Mouse (Mus musculus) kidney, embryonic 15.5 days (tissue): ENCODE results near the gene Gclc. TPM values are rescaled to one million over a fixed set of nuclear protein-coding genes. Genes with fewer than 3 reads are reported as not detected.

Experiments
- ATAC-seq: fragments of 200-750 bp; cut with Nextera tagmentation; replicated peaks from 2 replicates; pipeline ENCODE4 v1.8.0; 2017; ENCODE audit warnings: moderate TSS enrichment; ENCODE audit not compliant: low FRiP score
- H3K27ac ChIP-seq: fragments of 300-500 bp; sonication (generic); 2 replicates; pipeline ENCODE4 v1.5.1; 2015; ENCODE audit warnings: mild to moderate bottlenecking, inconsistent platforms
- H3K27me3 ChIP-seq: fragments of 300-500 bp; sonication (generic); 2 replicates; pipeline ENCODE4 v1.6.1; 2015; ENCODE audit warnings: inconsistent platforms
- H3K36me3 ChIP-seq: fragments of 300-500 bp; sonication (generic); 2 replicates; pipeline ENCODE4 v1.6.1; 2015; ENCODE audit warnings: inconsistent platforms
- H3K4me1 ChIP-seq: fragments of 300-500 bp; sonication (generic); 2 replicates; pipeline ENCODE4 v1.6.1; 2015; ENCODE audit warnings: inconsistent platforms
- H3K4me2 ChIP-seq: fragments of 300-500 bp; sonication (generic); 2 replicates; pipeline ENCODE4 v1.6.1; 2015; ENCODE audit warnings: moderate library complexity, mild to moderate bottlenecking, inconsistent platforms
- H3K4me3 ChIP-seq: fragments of 300-500 bp; sonication (generic); replicated peaks from 2 replicates; pipeline ENCODE4 v1.5.1; 2015; ENCODE audit warnings: mild to moderate bottlenecking, inconsistent platforms
- H3K9ac ChIP-seq: fragments of 300-500 bp; sonication (generic); 2 replicates; pipeline ENCODE4 v1.6.1; 2015; ENCODE audit warnings: mild to moderate bottlenecking, inconsistent platforms
- H3K9me3 ChIP-seq: fragments of 300-500 bp; sonication (generic); replicated peaks from 2 replicates; pipeline ENCODE4 v1.6.1; 2016; ENCODE audit warnings: inconsistent platforms
- WGBS: fragments of 180-500 bp; shearing (Covaris S2); methylation state at CpG from one replicate; pipeline ENCODE4 v1.1.7; 2015; ENCODE audit warnings: mixed read lengths; 5-methylcytosine and 5-hydroxymethylcytosine counted together
- polyA plus RNA-seq: library from polyadenylated mRNA; unstranded; fragments of >200 nt; fragmentation: Nextera tagmentation; extraction: Ambion mirVana; gene quantifications from 2 replicates; pipeline ENCODE4 v1.2.1, GENCODE M21; 2015

Gene Gclc
- 24.0 and 24.2 TPM in 2 replicates for polyA plus RNA-seq

GRCm38 (mm10) chr9:77753853-77754727 lies at the start of gene Gclc:
Gene Gclc (plus strand): TSS chr9:77754535.
- H3K4me3 ChIP-seq, result peak within 1 kb of the TSS; percentile 89
- H3K9me3 ChIP-seq, result no peaks in the 10 kb centered on the region
- WGBS, result 8% methylated on average over 52 of the region's 54 CpGs
- peaks cover 37% of the 10 kb centered on the region for H3K4me1 ChIP-seq
- H3K27ac ChIP-seq, result peak within 1 kb of the TSS; percentile 90
- H3K27me3 ChIP-seq, result no peaks in the 10 kb centered on the region
- H3K9ac ChIP-seq, result peak within 1 kb of the TSS; percentile 84
- peak within 1 kb of the TSS; percentile 78 for H3K4me2 ChIP-seq
- no peaks in the 10 kb centered on the region for H3K36me3 ChIP-seq
- ATAC-seq, result peak; percentile 83

- no peak overlapping the region for H3K27ac ChIP-seq
- H3K4me1 ChIP-seq, result no peaks in the 10 kb centered on the region
- 86% methylated on average over 6 of the region's 6 CpGs for WGBS
- no peaks in the 10 kb centered on the region for H3K36me3 ChIP-seq
- H3K9ac ChIP-seq, result no peak overlapping the region
- no peaks in the 10 kb centered on the region for H3K27me3 ChIP-seq
- no peak overlapping the region for H3K4me2 ChIP-seq
- no peak for ATAC-seq
- no peak overlapping the region for H3K4me3 ChIP-seq
- H3K9me3 ChIP-seq, result no peaks in the 10 kb centered on the region
Measured at GRCm38 (mm10) chr9:77706515-77706914, 47.8 kb upstream of the Gclc start.

- Histone ChIP-seq H3K27ac (no peak overlapping the region), H3K4me2 (no peak overlapping the region), H3K27me3 (no peaks in the 10 kb centered on the region), H3K9ac (no peak overlapping the region), H3K4me3 (no peak overlapping the region), H3K9me3 (no peaks in the 10 kb centered on the region), H3K4me1 (no peaks in the 10 kb centered on the region), H3K36me3 (no peaks in the 10 kb centered on the region)
- 82% methylated on average over 9 of the region's 9 CpGs for whole genome bisulfite sequencing
- ATAC-seq, result no peak
Measured at GRCm38 (mm10) chr9:77707433-77708139, 46.7 kb upstream of the Gclc start.

- Histone ChIP-seq H3K9me3 (no peaks in the 10 kb centered on the region), H3K36me3 (no peaks in the 10 kb centered on the region), H3K27me3 (no peaks in the 10 kb centered on the region), H3K4me2 (no peak overlapping the region), H3K4me1 (no peaks in the 10 kb centered on the region), H3K4me3 (no peak overlapping the region), H3K27ac (no peak overlapping the region), H3K9ac (no peak overlapping the region)
- WGBS, result 72% methylated on average over 5 of the region's 5 CpGs
- ATAC-seq, result no peak
Measured at GRCm38 (mm10) chr9:77708950-77709349, 45.4 kb upstream of the Gclc start.

GRCm38 (mm10) chr9:77711021-77711569 lies 43.2 kb upstream of the Gclc start:
- H3K9ac ChIP-seq, result no peak overlapping the region
- no peak overlapping the region for H3K27ac ChIP-seq
- no peaks in the 10 kb centered on the region for H3K27me3 ChIP-seq
- no peaks in the 10 kb centered on the region for H3K9me3 ChIP-seq
- H3K4me2 ChIP-seq, result no peak overlapping the region
- ATAC-seq, result no peak
- 91% methylated on average over 5 of the region's 5 CpGs for WGBS
- no peak overlapping the region for H3K4me3 ChIP-seq
- H3K36me3 ChIP-seq, result no peaks in the 10 kb centered on the region
- no peaks in the 10 kb centered on the region for H3K4me1 ChIP-seq

- H3K36me3 ChIP-seq, result no peaks in the 10 kb centered on the region
- H3K4me1 ChIP-seq, result no peaks in the 10 kb centered on the region
- H3K4me2 ChIP-seq, result no peak overlapping the region
- ATAC-seq, result no peak
- H3K9me3 ChIP-seq, result no peaks in the 10 kb centered on the region
- H3K27ac ChIP-seq, result no peak overlapping the region
- no peak overlapping the region for H3K9ac ChIP-seq
- WGBS, result 20% methylated on average over 3 of the region's 3 CpGs
- H3K4me3 ChIP-seq, result no peak overlapping the region
- no peaks in the 10 kb centered on the region for H3K27me3 ChIP-seq
Measured at GRCm38 (mm10) chr9:77712816-77713215, 41.5 kb upstream of the Gclc start.

GRCm38 (mm10) chr9:77713301-77713700 lies 41.0 kb upstream of the Gclc start:
- ATAC-seq, result no peak
- no peaks in the 10 kb centered on the region for H3K4me1 ChIP-seq
- 76% methylated on average over 5 of the region's 5 CpGs for WGBS
- H3K27ac ChIP-seq, result no peak overlapping the region
- no peaks in the 10 kb centered on the region for H3K36me3 ChIP-seq
- H3K4me3 ChIP-seq, result no peak overlapping the region
- no peaks in the 10 kb centered on the region for H3K27me3 ChIP-seq
- no peak overlapping the region for H3K9ac ChIP-seq
- no peak overlapping the region for H3K4me2 ChIP-seq
- no peaks in the 10 kb centered on the region for H3K9me3 ChIP-seq

GRCm38 (mm10) chr9:77715262-77715661 lies 39.1 kb upstream of the Gclc start:
- WGBS, result 83% methylated on average over 2 of the region's 2 CpGs
- no peak overlapping the region for H3K27ac ChIP-seq
- no peak for ATAC-seq

GRCm38 (mm10) chr9:77716009-77716408 lies 38.3 kb upstream of the Gclc start:
- no peaks in the 10 kb centered on the region for H3K27me3 ChIP-seq
- H3K4me1 ChIP-seq, result no peaks in the 10 kb centered on the region
- no peak for ATAC-seq
- H3K27ac ChIP-seq, result no peak overlapping the region
- H3K9ac ChIP-seq, result no peak overlapping the region
- no peaks in the 10 kb centered on the region for H3K36me3 ChIP-seq
- no peaks in the 10 kb centered on the region for H3K9me3 ChIP-seq
- WGBS, result 88% methylated on average over 1 of the region's 1 CpGs
- H3K4me3 ChIP-seq, result no peak overlapping the region
- H3K4me2 ChIP-seq, result no peak overlapping the region

More at GRCm38 (mm10) chr9:77715262-77715661, 39.1 kb upstream of the Gclc start:
- H3K4me3 ChIP-seq, result no peak overlapping the region
- no peaks in the 10 kb centered on the region for H3K4me1 ChIP-seq
- H3K4me2 ChIP-seq, result no peak overlapping the region
- no peaks in the 10 kb centered on the region for H3K27me3 ChIP-seq
- no peak overlapping the region for H3K9ac ChIP-seq
- no peaks in the 10 kb centered on the region for H3K36me3 ChIP-seq
- no peaks in the 10 kb centered on the region for H3K9me3 ChIP-seq

- no peaks in the 10 kb centered on the region for H3K9me3 ChIP-seq
- 45% methylated on average over 5 of the region's 5 CpGs for WGBS
- no peak overlapping the region for H3K4me2 ChIP-seq
- no peaks in the 10 kb centered on the region for H3K4me1 ChIP-seq
- peak overlapping the region; percentile 29 for H3K27ac ChIP-seq
- no peak overlapping the region for H3K4me3 ChIP-seq
- ATAC-seq, result no peak
- H3K36me3 ChIP-seq, result no peaks in the 10 kb centered on the region
- no peaks in the 10 kb centered on the region for H3K27me3 ChIP-seq
- no peak overlapping the region for H3K9ac ChIP-seq
Measured at GRCm38 (mm10) chr9:77717831-77718435, 36.4 kb upstream of the Gclc start.

GRCm38 (mm10) chr9:77718816-77719411 lies 35.4 kb upstream of the Gclc start:
- ATAC-seq, result no peak
- WGBS, result 69% methylated on average over 8 of the region's 8 CpGs
- H3K27me3 ChIP-seq, result no peaks in the 10 kb centered on the region
- H3K9me3 ChIP-seq, result no peaks in the 10 kb centered on the region
- no peaks in the 10 kb centered on the region for H3K36me3 ChIP-seq
- no peak overlapping the region for H3K27ac ChIP-seq
- no peak overlapping the region for H3K9ac ChIP-seq
- H3K4me3 ChIP-seq, result no peak overlapping the region
- H3K4me2 ChIP-seq, result no peak overlapping the region
- no peaks in the 10 kb centered on the region for H3K4me1 ChIP-seq
